Mouse (Mus musculus) left cerebral cortex, postnatal 4 days (tissue): ENCODE results near the gene Gfer. TPM values are rescaled to one million over a fixed set of nuclear protein-coding genes. Genes with fewer than 3 reads are reported as not detected.
A peak's percentile ranks its signal among the peaks of the same experiment; 100 is the strongest.
"Not testable (repeated sequence)": the region's sequence is repeated elsewhere in the genome, so short reads cannot be mapped to it uniquely, and the experiment has no call there.

Experiments used
- DNase-seq: peaks from one replicate; pipeline ENCODE4 v3.0.0-alpha.2; 2022
- intact Hi-C: fragments of 180-260 bp; cut with DNase I; formaldehyde crosslinking; loops from one replicate; pipeline ENCODE4 v1.15.1; 2025
- total RNA-seq, 2 experiments: library from RNA; stranded (reverse); gene quantifications; 2 replicates each; pipeline ENCODE4 v1.2.3; 2021

Gfer gene
- total RNA-seq, 2 experiments from 2014 or later: 21.0 to 22.7 TPM

DNA sequence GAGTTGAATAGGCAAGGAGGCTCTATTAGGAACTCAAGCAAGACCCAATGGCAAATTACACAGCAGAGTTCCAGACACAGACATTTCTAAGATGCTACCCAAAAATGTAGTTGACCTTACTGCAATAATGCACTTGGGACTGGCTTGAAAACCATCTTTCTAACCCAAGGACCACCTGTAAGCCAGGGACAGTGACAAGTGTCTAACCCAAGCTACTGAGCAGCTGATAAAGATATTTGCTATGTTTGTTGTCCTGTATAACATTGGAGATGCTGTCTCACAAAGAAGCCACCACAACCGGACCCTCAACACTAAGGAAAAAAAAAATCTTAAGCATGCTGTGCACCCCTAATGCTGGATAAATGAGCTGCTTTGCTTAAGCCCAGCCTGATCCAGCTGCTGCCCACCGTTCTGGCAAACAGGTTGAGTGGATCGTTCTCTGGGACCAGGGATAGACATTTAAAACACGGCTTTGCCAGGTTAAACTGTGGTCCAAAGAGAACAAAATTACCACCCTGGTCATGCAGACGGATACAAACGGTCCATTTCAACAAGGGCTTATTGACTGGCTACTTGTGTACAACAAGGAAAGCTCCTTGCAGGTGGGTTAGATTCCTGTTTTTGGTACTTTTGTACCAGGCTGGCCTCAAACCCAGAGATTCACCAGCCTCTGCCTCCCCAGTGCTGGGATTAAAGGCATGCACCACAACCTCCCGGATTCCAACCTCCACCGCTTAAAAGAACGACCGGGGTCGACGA, 27.3 kb upstream of the Gfer start:
- intact Hi-C loops: no loop called here
- no peak for DNase-seq

DNA sequence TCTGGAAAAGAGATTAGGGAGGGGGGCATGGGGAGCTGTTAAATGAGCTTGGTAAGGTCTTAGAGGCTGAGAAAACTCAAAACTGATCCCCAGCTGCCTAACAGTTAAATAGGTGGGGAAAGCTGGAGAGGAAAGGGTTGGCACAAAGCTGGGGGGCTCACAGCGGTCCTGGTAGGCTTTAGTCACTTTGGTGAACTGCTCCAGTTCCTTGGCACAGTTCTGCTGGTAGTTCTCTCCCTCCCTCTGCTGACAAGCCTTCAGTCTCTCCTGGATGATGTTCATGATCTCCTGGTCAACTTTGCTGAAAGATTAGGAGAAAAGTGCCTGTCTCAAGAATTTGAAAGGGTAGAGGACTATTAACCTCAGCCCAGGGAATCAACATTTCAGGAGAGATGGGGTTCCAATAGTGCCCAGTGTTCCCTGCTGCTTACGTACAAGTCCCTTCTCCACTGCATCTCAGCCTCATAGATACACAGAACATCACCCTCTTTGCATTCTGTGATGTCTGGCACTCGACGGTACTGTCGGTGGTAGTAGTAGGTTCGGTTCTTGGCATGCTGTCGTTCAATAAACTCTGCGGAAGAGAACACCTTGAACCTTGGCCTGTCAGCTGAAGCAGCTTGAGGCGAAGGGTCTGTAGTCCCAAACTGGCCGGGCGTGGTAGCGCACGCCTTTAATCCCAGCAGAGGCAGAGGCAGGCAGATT, 26.4 kb upstream of the Gfer start:
- no peak for DNase-seq
- intact Hi-C loops: no loop called here

DNA sequence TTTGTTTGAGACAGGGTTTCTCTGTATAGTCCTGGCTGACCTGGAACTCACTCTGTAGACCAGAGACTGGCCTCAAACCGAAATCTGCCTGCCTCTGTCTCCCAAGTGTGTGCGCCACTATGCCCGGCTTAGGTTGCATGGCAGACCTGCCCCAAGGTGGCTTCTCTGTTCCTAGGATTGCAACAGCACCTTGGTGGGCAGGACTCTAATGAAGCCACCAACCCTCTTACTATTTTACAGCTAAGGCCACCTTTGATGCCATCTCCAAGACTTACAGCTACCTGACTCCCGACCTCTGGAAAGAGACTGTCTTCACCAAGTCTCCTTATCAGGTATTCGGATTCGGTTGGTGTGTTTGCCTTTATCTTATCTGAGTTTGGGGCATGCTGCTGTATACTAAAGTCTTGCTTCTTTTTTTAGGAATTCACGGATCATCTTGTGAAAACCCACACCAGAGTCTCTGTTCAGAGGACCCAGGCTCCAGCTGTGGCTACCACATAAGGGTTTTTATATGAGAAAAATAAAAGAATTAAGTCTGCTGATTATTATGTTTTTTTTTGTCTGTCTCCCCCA, 25.5 kb upstream of the Gfer start:
- intact Hi-C loops, DNase-seq: not testable (repeated sequence)

DNA sequence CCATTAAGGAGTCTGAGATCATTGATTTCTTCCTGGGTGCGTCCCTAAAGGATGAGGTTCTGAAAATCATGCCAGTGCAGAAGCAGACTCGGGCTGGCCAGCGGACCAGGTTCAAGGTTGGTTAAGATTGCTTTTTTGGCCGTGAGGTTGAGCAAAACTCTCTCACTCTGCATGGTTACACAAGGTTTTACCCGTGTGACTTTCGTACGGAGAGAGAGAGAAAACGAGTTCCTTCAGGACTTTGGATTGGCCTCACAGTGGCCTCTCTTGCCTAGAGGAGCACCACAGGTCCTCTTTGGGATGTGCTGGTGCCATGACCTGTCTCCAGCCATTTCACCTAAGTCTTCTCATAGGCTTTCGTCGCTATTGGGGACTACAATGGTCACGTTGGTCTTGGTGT, 24.7 kb upstream of the Gfer start:
- intact Hi-C loops, DNase-seq: not testable (repeated sequence)

DNA sequence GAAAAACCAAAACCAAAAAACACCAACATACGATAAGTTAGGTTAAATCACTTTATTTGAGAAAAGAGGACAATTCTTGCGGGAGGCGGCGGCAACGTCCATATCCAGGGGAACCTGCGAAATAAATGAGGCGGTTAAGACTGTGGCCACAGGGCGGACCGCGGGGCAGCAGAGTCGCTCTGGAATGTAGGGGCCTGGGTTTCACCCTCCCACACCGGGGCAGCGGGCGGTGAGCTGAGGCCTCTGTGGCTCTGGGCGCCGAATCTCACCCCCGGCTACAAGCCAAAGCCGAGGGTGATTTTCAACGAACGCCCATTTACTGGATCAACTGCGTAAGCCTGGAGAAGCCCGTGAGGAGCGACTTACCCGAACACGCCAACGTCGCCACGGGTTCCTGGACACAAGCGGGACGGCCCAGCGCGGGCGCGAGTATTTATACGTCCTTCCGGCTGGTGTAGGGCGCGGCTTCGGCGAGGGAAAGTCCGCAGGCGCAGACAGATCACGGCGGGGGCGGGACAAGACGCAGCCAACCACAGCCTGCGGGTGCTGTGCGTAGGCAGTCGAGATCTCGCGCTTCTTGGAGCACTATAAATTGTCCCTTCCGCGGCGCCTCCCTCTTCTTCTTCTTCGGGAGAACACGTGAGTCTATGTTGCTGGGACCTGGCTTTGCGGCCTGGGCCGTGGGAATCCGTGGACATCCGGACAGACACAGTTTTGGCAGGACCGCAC, 23.7 kb upstream of the Gfer start:
- intact Hi-C loops: no loop called here
- DNase-seq: peak; percentile 99

DNA sequence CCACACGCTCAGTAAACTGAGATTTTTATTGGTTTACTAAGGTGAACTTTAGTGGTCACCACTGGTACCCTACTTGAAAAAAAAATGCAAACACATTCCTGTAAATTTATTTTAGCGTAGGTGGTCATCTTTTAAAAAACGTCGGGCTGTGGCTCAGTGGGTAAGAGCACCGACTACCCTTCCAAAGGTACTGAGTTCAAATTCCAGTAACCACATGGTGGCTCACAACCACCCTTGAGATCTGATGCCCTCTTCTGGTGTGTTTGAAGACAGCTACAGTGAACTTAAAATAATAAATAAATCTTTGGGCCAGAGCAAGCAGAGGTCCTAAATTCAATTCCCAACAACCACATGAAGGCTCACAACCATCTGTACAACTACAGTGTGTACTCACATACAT, 23.0 kb upstream of the Gfer start:
- DNase-seq, intact Hi-C loops: not testable (repeated sequence)

DNA sequence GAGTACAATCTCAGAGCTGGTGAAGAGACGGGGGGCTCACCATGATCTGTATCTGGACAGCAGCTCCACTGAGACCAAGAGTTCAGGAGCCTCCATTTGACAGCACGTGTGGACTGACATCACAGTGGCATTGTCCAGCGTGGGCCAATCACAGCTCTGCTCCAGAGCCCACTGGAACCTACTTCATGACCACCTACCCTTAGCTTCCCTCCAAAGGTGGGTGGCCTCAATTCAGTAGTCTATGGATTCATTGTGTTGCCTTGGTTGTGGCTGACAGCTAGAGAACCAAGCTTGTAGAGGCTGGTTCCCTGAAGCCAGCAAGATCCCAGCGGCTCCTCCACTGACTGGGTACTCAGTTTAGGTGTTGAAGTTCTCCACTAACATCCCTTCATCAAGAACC, 22.0 kb upstream of the Gfer start, which contains the start of the genes Rnf151 and Rps2:
TSS of gene Rnf151 (minus strand) at position 121 of the 400 bp plus-strand sequence.
TSS of gene Rps2 (plus strand) at position 174 of the 400 bp plus-strand sequence.
- intact Hi-C loops: no loop called here
- no peak for DNase-seq

DNA sequence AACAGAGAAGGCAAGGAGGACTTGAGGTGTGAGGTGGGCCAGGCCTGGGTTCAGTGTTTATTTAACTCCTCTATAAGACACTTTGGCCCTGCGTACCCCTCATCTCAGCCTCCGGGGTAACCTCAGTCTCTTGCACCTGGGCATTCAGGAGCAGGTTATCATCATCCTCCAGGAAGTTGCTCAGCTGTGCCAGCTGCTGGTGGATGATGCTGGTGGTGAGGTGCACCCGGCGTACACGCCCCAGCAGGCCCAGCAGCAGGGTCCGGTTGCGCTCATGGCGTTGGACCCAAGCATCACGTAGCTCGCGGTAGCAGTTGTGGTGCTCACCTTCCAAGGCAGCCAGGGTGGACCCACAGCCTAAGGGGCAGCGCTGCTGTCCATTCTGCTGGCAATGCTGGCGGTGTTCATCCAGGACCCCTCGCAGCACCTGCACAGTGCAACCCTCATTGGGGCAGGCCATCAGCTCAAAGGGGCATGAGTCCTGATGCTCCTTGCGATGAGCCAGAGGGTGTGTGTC, 20.3 kb upstream of the Gfer start:
- intact Hi-C loops: no loop called here
- DNase-seq: no peak

DNA sequence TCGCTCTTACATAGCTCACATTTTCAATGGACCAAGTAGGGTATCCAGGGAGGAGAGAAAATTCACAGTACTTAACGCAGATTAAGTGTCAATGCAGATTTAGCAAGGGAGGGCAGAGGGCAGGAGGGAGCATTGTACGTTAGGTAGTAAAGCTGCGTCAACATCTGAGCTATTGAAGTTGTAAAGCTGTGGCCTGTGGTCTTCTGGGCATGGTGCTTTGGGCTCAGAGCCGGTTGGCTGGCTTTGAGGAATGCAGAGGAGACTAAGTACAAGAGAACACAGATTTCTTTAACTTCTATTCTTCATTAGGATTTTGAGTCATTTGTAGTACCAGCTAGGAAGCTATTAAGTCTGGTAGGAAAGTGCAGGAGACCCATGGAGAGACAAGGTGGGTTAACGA, 19.6 kb upstream of the Gfer start:
- intact Hi-C loops: no loop called here

DNA sequence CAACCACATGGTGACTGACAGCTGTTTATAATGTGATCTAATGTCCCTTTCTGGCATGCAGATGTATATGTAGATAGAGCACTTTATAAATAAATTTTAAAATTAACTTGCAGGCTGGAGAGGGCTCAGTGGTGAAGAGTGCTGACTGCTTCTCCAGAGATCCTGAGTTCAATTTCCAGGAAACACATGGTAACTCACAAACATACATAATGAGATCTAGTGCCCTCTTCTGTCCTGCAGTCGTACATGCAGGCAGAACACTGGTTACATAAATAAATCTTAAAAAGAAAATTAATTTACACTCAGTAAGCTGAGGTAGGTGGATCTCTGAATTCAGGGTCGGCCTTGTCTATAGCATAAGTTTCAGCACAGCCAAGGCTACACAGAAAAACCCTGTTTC, 12.7 kb upstream of the Gfer start:
- intact Hi-C loops: no loop called here
- DNase-seq: no peak

More for the DNA sequence above, 19.6 kb upstream of the Gfer start:
- no peak for DNase-seq

DNA sequence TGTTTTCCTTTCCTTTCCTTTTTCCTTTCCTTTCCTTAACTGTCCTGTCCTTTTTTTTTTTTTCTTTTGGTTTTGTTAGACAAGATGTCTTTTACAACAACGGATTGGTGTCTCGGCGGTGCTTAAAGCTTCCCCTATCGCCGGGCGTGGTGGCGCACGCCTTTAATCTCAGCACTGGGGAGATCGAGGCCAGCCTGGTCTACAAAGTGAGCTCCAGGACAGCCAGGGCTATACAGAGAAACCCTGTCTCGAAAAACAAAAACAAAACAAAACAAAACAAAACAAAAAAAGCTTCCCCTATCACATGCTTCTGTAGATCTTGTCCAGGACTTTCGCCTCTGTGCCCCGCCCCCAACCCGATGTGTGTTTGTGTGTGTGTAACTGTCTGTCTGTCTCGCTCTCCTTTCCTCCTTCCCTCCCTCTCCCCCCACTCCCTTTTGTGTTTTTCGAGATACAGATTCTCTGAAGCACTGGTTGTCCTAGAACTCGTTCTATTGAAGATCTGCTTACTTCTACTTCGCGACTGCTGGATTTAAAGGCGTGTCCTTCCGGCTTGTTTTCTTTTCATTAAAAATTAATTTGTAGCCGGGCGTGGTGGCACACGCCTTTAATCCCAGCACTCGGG, 12.0 kb upstream of the Gfer start:
- intact Hi-C loops: no loop called here
- no peak for DNase-seq

DNA sequence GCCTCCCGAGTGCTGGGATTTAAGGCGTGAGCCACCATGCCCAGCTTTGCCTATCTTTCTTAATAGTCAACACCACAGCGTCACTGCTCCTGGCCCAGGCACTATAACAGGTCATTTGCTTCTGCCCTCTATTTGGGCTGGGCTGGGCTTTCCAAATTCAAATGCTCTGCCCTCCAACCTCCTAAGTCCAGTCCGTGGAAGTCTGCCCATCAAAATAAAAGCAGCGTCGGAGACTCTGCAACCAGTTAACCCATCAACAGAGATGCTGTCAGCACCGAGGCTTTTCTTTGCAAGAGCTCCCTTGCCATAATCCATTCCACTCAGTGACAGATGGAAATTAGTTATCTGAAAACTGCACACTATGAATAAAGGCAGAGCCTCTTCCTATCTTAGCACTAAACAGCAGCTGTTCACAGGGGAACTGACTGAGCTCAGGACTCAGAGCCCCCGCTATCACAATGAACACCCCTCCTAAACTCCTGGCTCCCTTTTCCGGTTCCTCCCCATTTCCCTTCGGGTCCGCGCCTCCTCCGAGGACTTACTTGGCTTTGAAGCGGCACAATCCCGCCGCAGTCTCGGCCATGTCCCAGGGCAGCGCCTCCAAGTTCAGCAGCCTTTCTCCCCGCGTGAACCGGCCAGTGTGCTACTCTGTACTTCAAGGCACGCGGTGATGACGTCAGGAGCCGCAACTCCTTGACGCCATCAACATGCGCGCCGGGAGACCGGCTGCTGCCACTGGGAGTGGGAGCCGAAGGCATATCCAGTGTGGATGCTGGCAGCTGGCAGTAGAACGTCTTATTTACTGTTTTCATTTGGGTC, 11.2 kb upstream of the Gfer start, which contains the start of gene Tbl3:
TSS of gene Tbl3 (minus strand) at position 679 of the 819 bp plus-strand sequence.
- DNase-seq: peak; percentile 93
- intact Hi-C loops: no loop called here

DNA sequence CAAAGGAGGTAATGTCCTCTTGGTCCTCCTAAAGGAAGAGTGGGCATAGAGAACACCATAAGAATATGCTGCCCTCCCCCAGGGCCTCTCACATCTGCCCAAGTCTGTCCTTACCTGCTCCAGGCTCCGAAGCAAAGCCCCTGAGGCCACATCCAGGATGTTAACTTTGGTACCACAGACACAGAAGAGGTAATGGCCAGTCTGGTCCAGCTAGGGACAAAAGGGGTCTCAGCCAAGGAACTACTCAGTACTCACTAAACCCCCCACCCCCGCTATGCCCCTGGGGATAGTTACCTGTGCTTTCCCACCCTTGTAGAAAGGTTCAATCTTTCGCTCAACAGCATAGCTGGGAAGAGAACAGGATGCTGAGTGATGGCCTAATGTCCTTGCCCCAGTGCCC, 9.9 kb upstream of the Gfer start:
- intact Hi-C loops: no loop called here
- no peak for DNase-seq

DNA sequence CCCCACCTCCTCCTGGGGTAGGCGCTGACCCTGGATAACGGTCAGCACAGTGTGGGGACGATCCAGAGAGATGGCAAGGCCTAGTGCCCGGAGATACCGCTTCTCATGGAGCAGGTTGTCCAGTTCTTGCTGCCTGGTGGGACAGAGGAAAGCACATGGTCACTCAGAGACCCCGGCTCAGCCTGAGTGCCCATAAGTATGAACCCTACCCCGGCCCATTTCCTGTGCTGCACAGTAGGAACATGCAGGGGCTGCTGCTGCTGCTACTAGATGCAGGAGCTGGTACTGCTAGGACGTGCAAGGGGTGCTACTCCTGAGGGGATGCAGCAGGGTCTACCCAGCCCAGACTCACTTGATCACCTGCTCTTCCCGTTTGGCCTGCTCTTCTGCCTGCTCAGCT, 5.3 kb upstream of the Gfer start:
- intact Hi-C loops: no loop called here
- DNase-seq: no peak

DNA sequence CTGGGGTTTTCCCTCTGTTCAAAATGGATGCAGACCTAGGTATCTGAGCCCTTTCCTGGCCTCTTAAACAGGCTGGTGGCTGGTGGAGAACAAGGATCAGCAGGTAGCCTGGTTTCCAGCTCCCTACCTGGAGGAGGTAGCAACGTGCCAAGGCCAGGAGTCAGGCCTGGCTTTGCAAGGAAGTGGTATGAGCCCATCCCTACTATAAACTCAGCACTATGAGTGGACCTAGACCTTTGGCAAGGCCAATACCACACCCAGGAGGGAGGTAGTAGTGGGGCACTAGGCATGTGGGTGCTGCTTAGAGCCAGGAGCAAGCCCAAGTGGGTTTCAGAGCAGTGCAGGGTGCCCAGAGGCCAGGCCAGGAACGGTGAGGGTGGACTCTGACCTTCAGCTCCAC, 3.5 kb upstream of the Gfer start:
- intact Hi-C loops: no loop called here
- DNase-seq: no peak

DNA sequence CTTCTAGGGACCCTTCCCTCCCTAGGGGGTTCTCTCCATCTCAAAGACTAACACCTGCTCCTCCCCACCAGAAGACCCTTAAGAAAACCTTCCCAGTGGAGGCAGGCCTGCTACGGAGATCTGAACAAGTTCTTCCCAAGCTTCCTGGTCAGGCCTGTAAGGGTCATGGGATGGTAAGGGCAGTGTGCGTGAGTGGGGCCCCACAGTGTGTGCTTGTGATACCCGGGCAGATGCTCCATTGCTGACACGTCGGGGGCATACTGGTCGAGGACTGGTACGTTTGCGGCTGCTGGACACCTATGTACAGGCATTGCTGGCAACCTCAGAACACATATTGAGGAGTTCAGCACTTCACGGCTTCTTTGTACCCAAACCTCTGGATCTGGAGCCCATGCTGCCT, 2.8 kb upstream of the Gfer start:
- DNase-seq: no peak
- intact Hi-C loops: no loop called here

DNA sequence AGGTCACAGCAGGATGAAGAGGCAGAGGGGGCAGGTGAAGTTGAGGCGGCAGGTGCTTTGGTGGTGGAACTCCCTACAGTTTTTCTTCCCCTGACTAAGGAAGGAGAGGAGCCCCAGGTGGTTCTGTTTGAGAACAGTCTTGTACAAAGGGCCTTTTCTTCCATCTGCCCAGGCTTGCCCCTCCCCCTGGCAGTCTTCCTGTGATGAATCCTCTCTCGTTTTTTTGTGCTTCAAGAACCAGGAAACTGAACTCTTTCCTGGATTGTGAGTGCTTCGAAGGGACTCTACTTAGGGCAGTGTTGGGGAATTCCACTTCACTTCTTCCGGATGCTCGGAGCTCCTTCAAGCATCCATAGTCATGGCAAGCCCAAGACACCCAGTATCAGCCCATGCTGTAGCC, 2.0 kb upstream of the Gfer start:
- DNase-seq: no peak

DNA sequence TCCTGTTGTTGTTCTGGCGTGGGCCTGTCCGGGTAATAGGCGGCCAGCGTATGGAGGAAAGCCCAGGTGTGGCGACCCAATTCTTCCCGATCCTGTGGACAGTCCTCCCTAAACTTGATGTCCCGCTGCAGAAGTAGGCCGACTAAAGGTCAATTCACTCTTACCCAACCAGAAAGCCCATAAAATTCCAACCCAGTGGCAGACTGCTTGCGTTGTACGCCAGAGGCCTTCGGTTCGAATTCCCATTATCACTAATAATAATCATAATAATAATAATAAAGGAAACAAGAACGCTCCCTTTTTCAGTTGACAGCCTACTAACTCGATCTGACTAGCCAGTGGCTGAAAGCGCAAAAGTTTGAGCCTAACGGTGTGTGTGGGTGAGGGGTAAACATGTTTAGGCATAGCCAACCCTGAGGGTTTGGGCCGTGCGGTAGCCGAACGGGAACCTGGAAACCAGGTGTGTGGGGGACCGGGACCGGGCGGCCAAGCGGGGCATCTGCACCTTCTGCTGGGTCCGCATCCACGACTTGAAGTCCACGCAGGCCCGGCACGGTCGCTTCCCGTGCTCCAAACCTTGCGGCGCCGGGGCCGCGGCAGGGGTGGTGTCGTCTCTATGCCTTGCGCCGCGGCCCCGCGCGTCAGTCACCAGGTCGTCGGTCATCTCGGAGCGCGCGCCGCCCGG, 488 bp downstream of the Gfer start:
- DNase-seq: no peak
- intact Hi-C loops: no loop called here

More for the DNA sequence above, 2.0 kb upstream of the Gfer start:
- intact Hi-C loops: no loop called here

DNA sequence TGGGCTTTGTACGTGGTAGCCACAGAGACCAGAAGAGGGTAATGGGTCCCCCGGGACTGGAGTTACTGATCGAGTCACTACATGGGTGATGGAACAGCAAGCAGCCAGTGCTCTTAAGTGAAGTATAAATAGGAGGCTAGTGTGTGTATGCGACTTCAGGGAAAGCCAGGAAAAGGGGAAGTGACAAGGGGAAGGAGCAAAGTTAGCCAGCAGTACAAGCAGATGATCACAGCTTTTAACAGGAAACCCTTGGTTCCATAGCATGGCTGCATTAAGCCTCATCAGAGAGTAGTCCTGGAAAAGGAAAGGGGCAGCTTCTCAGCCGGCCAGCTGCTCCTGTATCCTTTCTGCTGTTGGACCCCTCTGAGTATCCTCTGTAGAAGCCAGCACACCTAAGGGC, 3.6 kb downstream of the Gfer start:
- DNase-seq: no peak
- intact Hi-C loops: no loop called here
